Mouse (Mus musculus) right cerebral cortex, postnatal 25 days (tissue): ENCODE data around the gene Gm11985.
A peak's percentile ranks its signal among the peaks of the same experiment; 100 is the strongest.
"Not testable (repeated sequence)": the region's sequence is repeated elsewhere in the genome, so short reads cannot be mapped to it uniquely, and the experiment has no call there.

Source experiments
- DNase-seq: peaks from one replicate; pipeline ENCODE4 v3.0.0; 2022

Gene Gm11985

GRCm38 (mm10) chr11:7188469-7188868 lies at the start of gene Gm11985:
Gm11985 (minus strand) TSS chr11:7188569.
- no peak for DNase-seq

GRCm38 (mm10) chr11:7237712-7238111 lies 49.3 kb upstream of the Gm11985 start:
- no peak for DNase-seq

GRCm38 (mm10) chr11:7236751-7237150 lies 48.4 kb upstream of the Gm11985 start:
- no peak for DNase-seq

GRCm38 (mm10) chr11:7234981-7235609 lies 46.7 kb upstream of the Gm11985 start:
- DNase-seq: no peak

- DNase-seq: no peak
These were observed 46.1 kb upstream of the Gm11985 start for GRCm38 (mm10) chr11:7234436-7234835.

- no peak for DNase-seq
These were observed 45.0 kb upstream of the Gm11985 start for GRCm38 (mm10) chr11:7233333-7233732.

- no peak for DNase-seq
These were observed 43.6 kb upstream of the Gm11985 start for GRCm38 (mm10) chr11:7231958-7232357.

- no peak for DNase-seq
These were observed 41.6 kb upstream of the Gm11985 start for GRCm38 (mm10) chr11:7230000-7230399.

GRCm38 (mm10) chr11:7228107-7228506 lies 39.7 kb upstream of the Gm11985 start:
- no peak for DNase-seq

- DNase-seq: no peak
These were observed 38.6 kb upstream of the Gm11985 start for GRCm38 (mm10) chr11:7226810-7227550.

- DNase-seq: peak; percentile 33
These were observed 37.8 kb upstream of the Gm11985 start for GRCm38 (mm10) chr11:7226200-7226599.

- DNase-seq: not testable (repeated sequence)
These were observed 33.5 kb upstream of the Gm11985 start for GRCm38 (mm10) chr11:7221826-7222225.

GRCm38 (mm10) chr11:7215703-7216102 lies 27.3 kb upstream of the Gm11985 start:
- peak; percentile 61 for DNase-seq

GRCm38 (mm10) chr11:7214761-7215160 lies 26.4 kb upstream of the Gm11985 start:
- DNase-seq: peak; percentile 61

- no peak for DNase-seq
These were observed 25.9 kb upstream of the Gm11985 start for GRCm38 (mm10) chr11:7214342-7214660.

- peak; percentile 88 for DNase-seq
These were observed 25.4 kb upstream of the Gm11985 start, which contains the start of gene Igfbp3 for GRCm38 (mm10) chr11:7213501-7214341. Igfbp3 (minus strand) TSS chr11:7213923.

- no peak for DNase-seq
These were observed 24.8 kb upstream of the Gm11985 start for GRCm38 (mm10) chr11:7213161-7213500.

- no peak for DNase-seq
These were observed 23.9 kb upstream of the Gm11985 start for GRCm38 (mm10) chr11:7212126-7212798.

GRCm38 (mm10) chr11:7211211-7211610 lies 22.8 kb upstream of the Gm11985 start:
- DNase-seq: no peak

GRCm38 (mm10) chr11:7210343-7210742 lies 22.0 kb upstream of the Gm11985 start:
- peak; percentile 79 for DNase-seq

GRCm38 (mm10) chr11:7203846-7204245 lies 15.5 kb upstream of the Gm11985 start:
- no peak for DNase-seq

- DNase-seq: no peak
These were observed 13.8 kb upstream of the Gm11985 start for GRCm38 (mm10) chr11:7202206-7202605.

- DNase-seq: no peak
These were observed 12.0 kb upstream of the Gm11985 start for GRCm38 (mm10) chr11:7200393-7200783.
